Mouse (Mus musculus): ENCODE results near the gene Mif4gd.
"Not testable (repeated sequence)": the region's sequence is repeated elsewhere in the genome, so short reads cannot be mapped to it uniquely, and the experiment has no call there.

Gene Mif4gd

DNA sequence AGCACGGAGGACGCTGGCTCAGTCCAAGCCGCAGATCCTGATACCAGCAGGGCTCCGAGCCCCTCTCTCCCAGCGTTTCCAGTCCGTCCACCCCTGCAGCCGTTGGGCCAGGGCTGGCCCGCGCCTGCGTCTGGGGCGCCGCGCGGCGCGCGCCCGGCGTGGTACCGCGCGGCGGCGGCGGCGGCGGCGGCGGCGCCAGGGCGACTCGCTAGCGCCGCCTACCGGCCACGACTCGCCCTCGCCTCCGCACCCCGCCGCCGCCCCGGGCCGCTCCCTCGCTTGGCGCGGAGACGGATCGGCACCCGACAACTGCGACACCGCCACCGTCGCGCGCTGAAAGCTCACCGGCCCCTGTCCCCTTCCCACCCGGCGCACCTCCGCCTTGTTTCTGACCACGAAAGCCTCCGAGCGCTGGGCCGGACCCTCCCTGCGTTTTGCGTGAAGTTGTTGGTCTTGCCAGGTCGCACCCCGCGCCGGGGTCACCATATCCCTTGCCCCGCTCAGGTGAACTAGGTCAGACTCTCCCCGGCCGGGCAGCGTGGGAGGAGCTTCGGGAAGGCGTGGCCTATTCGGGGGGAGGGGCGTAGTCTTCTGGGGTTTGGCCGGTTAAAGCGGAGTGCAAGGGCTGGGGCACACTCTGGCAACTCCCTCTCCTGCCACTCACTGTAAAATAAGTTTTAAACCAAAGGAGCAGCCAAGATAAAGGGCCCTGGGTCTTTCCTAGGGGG is at the start of gene Mif4gd:
Gene Mif4gd, minus strand, starts transcription at position 560 of the 728 bp plus-strand sequence.
- Histone ChIP-seq H3K9me3 (ENCODE audit: low read length) (no peaks in the 10 kb centered on the region), H3K4me3 (replicated peaks; ENCODE audit: low read length) (peak within 1 kb of the TSS; percentile 91), H3K4me1 (replicated peaks; ENCODE audit: low read depth, low read length) (peaks cover 86% of the 10 kb centered on the region), H3K27me3 (ENCODE audit: insufficient read depth, low read length) (no peaks in the 10 kb centered on the region), H3K36me3 (ENCODE audit: insufficient read depth, low read length) (peaks cover 66% of the 10 kb centered on the region)
- no peak for TF ChIP-seq POU5F1 (IDR thresholded peaks at IDR 0.05; ENCODE audit: borderline replicate concordance, low read length)
- no peak for TF ChIP-seq CTCF (conservative IDR thresholded peaks at IDR 0.05; ENCODE audit: low read length)
- no peak for TF ChIP-seq NANOG (IDR thresholded peaks at IDR 0.05; ENCODE audit: borderline replicate concordance, low read length)

DNA sequence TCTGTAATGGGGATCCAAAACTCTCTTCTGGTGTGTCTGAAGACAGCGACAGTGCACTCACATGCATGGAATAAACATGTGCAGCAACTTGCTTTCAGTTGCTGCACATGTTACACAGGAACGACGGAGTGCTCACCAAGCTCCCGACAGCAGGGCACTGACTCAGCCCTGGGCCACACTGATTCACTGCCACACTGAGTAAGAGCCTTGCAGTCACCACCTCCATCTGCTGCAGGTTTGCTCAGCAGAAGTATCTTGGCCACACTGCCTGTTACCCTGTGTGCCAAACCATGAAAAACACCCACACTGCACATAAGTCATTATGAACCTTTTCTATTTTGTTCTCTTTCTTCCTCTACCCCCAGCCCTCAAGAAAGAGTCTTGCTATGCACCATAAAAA is 47.6 kb upstream of the Mif4gd start:
- H3K27me3 ChIP-seq (ENCODE audit: insufficient read depth, low read length) = no peaks in the 10 kb centered on the region
- H3K4me3 ChIP-seq (replicated peaks; ENCODE audit: low read length) = no peak overlapping the region

DNA sequence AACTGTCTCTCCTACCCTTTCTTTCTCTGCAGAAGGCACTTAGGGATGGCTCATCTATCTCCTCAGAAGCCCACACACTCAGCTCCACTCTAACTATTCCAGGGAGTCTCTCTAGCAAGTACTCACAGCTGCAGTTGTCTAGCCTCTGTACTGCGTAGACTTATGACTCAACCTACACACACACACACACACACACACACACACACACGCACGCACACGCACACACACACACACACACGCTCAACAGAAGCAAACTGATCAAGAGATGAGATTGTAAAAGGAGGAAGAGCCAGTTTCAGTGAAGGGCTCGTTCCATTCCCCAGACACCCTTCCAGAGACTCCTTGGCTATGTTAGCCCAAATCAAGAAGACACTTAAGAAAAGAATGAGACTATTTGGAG is 45.8 kb upstream of the Mif4gd start:
- no peak overlapping the region for H3K4me3 ChIP-seq (replicated peaks; ENCODE audit: low read length)
- H3K27me3 ChIP-seq (ENCODE audit: insufficient read depth, low read length) = no peaks in the 10 kb centered on the region
- no peaks in the 10 kb centered on the region for H3K9me3 ChIP-seq (ENCODE audit: low read length)
- TF ChIP-seq NANOG (IDR thresholded peaks at IDR 0.05; ENCODE audit: borderline replicate concordance, low read length) (no peak), POU5F1 (IDR thresholded peaks at IDR 0.05; ENCODE audit: borderline replicate concordance, low read length) (no peak), CTCF (conservative IDR thresholded peaks at IDR 0.05; ENCODE audit: low read length) (no peak)
- peaks cover 51% of the 10 kb centered on the region for H3K36me3 ChIP-seq (ENCODE audit: insufficient read depth, low read length)
- peaks cover 44% of the 10 kb centered on the region for H3K4me1 ChIP-seq (replicated peaks; ENCODE audit: low read depth, low read length)

More for the DNA sequence above, 47.6 kb upstream of the Mif4gd start:
- peaks cover 45% of the 10 kb centered on the region for H3K36me3 ChIP-seq (ENCODE audit: insufficient read depth, low read length)
- H3K9me3 ChIP-seq (ENCODE audit: low read length) = no peaks in the 10 kb centered on the region
- TF ChIP-seq POU5F1 (IDR thresholded peaks at IDR 0.05; ENCODE audit: borderline replicate concordance, low read length) (no peak), CTCF (conservative IDR thresholded peaks at IDR 0.05; ENCODE audit: low read length) (no peak), NANOG (IDR thresholded peaks at IDR 0.05; ENCODE audit: borderline replicate concordance, low read length) (no peak)
- peaks cover 54% of the 10 kb centered on the region for H3K4me1 ChIP-seq (replicated peaks; ENCODE audit: low read depth, low read length)

DNA sequence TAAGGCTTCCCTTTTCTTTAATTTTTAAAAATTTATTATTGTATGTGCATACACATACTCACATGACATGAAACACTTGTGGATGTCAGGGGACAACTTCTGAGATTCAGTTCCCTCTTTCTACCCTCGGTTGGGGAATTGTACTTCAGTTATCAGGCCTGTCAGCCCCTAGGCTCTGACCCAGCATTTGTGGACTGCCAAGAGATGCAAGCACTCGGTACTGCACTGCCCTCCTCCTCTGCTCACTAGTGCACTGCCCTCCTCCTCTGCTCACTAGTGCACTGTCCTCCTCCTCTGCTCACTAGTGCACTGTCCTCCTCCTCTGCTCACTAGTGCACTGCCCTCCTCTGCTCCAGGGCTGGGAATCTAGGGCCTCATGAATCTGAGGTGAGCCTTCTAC is 41.4 kb upstream of the Mif4gd start:
- Histone ChIP-seq H3K27me3 (ENCODE audit: insufficient read depth, low read length) (no peaks in the 10 kb centered on the region), H3K36me3 (ENCODE audit: insufficient read depth, low read length) (peaks cover 67% of the 10 kb centered on the region), H3K4me1 (replicated peaks; ENCODE audit: low read depth, low read length) (peaks cover 42% of the 10 kb centered on the region), H3K9me3 (ENCODE audit: low read length) (no peaks in the 10 kb centered on the region), H3K4me3 (replicated peaks; ENCODE audit: low read length) (no peak overlapping the region)
- TF ChIP-seq POU5F1 (IDR thresholded peaks at IDR 0.05; ENCODE audit: borderline replicate concordance, low read length) (no peak), CTCF (conservative IDR thresholded peaks at IDR 0.05; ENCODE audit: low read length) (no peak), NANOG (IDR thresholded peaks at IDR 0.05; ENCODE audit: borderline replicate concordance, low read length) (no peak)

DNA sequence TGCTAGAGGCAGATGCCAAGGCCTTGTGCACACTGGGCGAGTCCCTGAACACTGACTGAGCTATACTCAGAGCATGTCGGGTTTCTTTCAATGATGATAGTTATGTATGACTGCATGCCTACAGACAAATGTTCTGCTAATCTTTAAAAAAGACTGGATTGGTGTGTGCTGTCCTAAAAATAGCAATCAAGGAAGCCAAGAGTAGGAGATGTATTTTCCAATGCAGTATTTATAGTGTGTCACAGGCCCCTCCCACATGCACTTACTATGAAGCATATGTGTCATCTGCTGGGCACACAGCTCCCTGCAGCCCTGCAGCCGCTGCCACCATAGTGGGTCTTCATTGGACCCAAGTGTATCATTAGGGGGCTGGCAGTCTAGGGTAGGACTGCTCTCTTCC is 40.4 kb upstream of the Mif4gd start:
- H3K4me3 ChIP-seq (replicated peaks; ENCODE audit: low read length) = no peak overlapping the region
- peaks cover 76% of the 10 kb centered on the region for H3K36me3 ChIP-seq (ENCODE audit: insufficient read depth, low read length)
- H3K27me3 ChIP-seq (ENCODE audit: insufficient read depth, low read length) = no peaks in the 10 kb centered on the region
- no peaks in the 10 kb centered on the region for H3K9me3 ChIP-seq (ENCODE audit: low read length)
- TF ChIP-seq CTCF (conservative IDR thresholded peaks at IDR 0.05; ENCODE audit: low read length) (no peak), NANOG (IDR thresholded peaks at IDR 0.05; ENCODE audit: borderline replicate concordance, low read length) (no peak), POU5F1 (IDR thresholded peaks at IDR 0.05; ENCODE audit: borderline replicate concordance, low read length) (no peak)
- peaks cover 46% of the 10 kb centered on the region for H3K4me1 ChIP-seq (replicated peaks; ENCODE audit: low read depth, low read length)

DNA sequence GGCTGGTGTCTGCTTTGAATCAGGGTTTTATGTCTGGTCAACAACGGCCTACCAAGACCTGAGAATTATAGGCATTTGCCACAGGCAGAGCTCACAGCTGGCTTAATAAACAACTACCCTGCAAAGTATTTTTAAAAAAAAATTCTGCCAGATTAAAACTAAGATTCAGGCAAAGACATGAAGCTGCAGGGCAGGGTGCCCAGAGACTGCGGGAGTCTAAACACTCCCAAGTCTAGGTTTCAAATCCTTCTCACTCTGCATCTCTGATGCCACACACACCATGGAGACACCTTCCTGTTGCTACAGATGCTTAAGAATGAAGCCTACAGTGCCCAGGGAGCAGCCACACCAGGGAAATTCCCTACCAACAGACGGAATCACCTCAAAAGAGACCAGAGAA is 38.9 kb upstream of the Mif4gd start:
- no peaks in the 10 kb centered on the region for H3K27me3 ChIP-seq (ENCODE audit: insufficient read depth, low read length)
- no peak overlapping the region for H3K4me3 ChIP-seq (replicated peaks; ENCODE audit: low read length)
- no peaks in the 10 kb centered on the region for H3K9me3 ChIP-seq (ENCODE audit: low read length)
- peaks cover 87% of the 10 kb centered on the region for H3K36me3 ChIP-seq (ENCODE audit: insufficient read depth, low read length)
- peaks cover 52% of the 10 kb centered on the region for H3K4me1 ChIP-seq (replicated peaks; ENCODE audit: low read depth, low read length)
- TF ChIP-seq CTCF (conservative IDR thresholded peaks at IDR 0.05; ENCODE audit: low read length) (no peak), NANOG (IDR thresholded peaks at IDR 0.05; ENCODE audit: borderline replicate concordance, low read length) (no peak), POU5F1 (IDR thresholded peaks at IDR 0.05; ENCODE audit: borderline replicate concordance, low read length) (no peak)

DNA sequence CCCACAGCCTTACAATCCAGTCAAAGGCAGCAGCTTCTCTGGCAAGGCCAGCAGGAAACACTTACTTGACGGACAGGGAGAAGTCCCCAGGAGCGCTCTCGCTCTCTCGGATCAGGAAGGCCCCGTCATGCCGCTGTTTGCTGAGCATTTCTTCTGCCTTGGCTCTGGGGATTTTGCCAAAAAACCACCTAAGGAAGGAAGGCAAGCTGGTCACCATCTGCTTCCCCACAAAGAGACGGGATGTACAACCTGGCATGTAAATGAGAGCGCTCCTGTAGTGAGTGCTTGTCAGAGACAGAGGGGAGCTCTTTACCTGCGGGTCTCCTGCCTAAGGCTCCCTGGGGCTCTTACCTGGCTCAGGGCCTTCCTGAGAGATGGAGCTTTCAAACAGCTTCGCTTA is 36.9 kb upstream of the Mif4gd start:
- Histone ChIP-seq H3K36me3 (ENCODE audit: insufficient read depth, low read length) (peaks cover 94% of the 10 kb centered on the region), H3K4me1 (replicated peaks; ENCODE audit: low read depth, low read length) (peaks cover 56% of the 10 kb centered on the region), H3K27me3 (ENCODE audit: insufficient read depth, low read length) (no peaks in the 10 kb centered on the region), H3K9me3 (ENCODE audit: low read length) (no peaks in the 10 kb centered on the region), H3K4me3 (replicated peaks; ENCODE audit: low read length) (no peak overlapping the region)
- no peak for TF ChIP-seq CTCF (conservative IDR thresholded peaks at IDR 0.05; ENCODE audit: low read length)
- TF ChIP-seq NANOG (IDR thresholded peaks at IDR 0.05; ENCODE audit: borderline replicate concordance, low read length) = no peak
- no peak for TF ChIP-seq POU5F1 (IDR thresholded peaks at IDR 0.05; ENCODE audit: borderline replicate concordance, low read length)

DNA sequence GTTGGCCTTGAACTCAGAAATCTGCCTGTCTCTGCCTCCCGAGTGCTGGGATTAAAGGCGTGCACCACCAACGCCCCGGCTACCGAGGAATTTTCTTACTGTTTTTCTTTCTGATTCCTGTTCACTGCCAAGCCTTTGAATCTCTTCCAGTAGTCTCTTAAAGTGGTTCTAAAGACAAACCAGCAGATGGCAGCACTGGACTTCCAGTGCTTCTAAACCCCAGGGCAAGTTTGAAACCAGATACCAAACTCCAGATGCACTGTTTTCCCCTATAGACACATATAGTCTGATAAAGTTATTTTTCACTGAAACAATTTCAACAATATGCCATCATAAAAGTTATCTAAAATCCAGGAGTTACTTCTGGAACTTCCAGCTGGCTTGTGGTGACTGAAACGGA is 34.7 kb upstream of the Mif4gd start:
- H3K9me3 ChIP-seq (ENCODE audit: low read length) = no peaks in the 10 kb centered on the region
- peaks cover 68% of the 10 kb centered on the region for H3K4me1 ChIP-seq (replicated peaks; ENCODE audit: low read depth, low read length)
- H3K4me3 ChIP-seq (replicated peaks; ENCODE audit: low read length) = no peak overlapping the region
- no peaks in the 10 kb centered on the region for H3K27me3 ChIP-seq (ENCODE audit: insufficient read depth, low read length)
- TF ChIP-seq CTCF (conservative IDR thresholded peaks at IDR 0.05; ENCODE audit: low read length) (peak; percentile 60), POU5F1 (IDR thresholded peaks at IDR 0.05; ENCODE audit: borderline replicate concordance, low read length) (no peak)
- H3K36me3 ChIP-seq (ENCODE audit: insufficient read depth, low read length) = peaks cover 81% of the 10 kb centered on the region

DNA sequence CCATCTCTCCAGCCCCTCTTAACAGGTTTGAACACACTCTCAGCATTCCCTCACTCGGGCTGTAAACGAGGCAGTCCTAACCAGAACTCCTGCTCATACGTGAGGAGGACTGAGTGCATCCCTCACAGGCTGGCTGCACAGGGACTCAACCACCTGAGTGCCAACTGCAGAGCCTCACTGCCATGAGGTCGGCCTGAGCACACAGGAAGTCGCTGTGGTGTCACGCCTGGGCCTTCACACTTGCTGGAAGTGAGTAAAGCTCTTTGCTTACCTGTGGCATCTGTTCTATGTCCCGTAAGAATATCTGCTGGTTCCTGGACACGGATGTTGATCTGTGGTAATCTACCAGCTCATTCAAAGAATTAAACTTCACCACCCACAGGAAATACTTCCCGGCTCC is 33.7 kb upstream of the Mif4gd start:
- Histone ChIP-seq H3K36me3 (ENCODE audit: insufficient read depth, low read length) (peaks cover 80% of the 10 kb centered on the region), H3K9me3 (ENCODE audit: low read length) (no peaks in the 10 kb centered on the region), H3K27me3 (ENCODE audit: insufficient read depth, low read length) (no peaks in the 10 kb centered on the region), H3K4me1 (replicated peaks; ENCODE audit: low read depth, low read length) (peaks cover 76% of the 10 kb centered on the region), H3K4me3 (replicated peaks; ENCODE audit: low read length) (no peak overlapping the region)
- no peak for TF ChIP-seq NANOG (IDR thresholded peaks at IDR 0.05; ENCODE audit: borderline replicate concordance, low read length)
- TF ChIP-seq CTCF (conservative IDR thresholded peaks at IDR 0.05; ENCODE audit: low read length) = no peak
- no peak for TF ChIP-seq POU5F1 (IDR thresholded peaks at IDR 0.05; ENCODE audit: borderline replicate concordance, low read length)

DNA sequence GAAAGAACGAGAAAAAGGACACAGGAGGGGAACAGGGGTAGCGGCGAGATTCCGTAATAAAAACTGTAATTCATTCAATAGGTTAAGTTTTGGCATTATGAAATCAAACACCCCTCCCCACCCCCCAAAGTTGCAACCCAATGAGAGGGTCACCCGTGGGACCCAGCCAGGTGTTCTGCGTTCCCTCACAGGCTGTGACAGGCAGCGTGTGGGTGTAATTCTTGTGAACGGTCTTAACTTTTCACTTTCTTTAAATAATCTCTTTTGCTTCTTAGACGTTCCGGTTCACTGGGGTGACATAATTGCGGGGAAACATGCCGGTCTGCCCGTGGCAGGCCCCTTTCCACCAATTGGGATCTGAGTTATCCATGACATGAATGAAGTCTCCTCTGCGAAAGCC is 32.7 kb upstream of the Mif4gd start:
- peaks cover 72% of the 10 kb centered on the region for H3K36me3 ChIP-seq (ENCODE audit: insufficient read depth, low read length)
- H3K4me1 ChIP-seq (replicated peaks; ENCODE audit: low read depth, low read length) = peaks cover 85% of the 10 kb centered on the region
- H3K27me3 ChIP-seq (ENCODE audit: insufficient read depth, low read length); H3K9me3 ChIP-seq (ENCODE audit: low read length); H3K4me3 ChIP-seq (replicated peaks; ENCODE audit: low read length): not testable (repeated sequence)
